Mouse (Mus musculus) small intestine, adult 2 months (tissue): ENCODE data around the gene Slc4a3.

Experiments
- CTCF ChIP-seq: fragments of 200-500 bp; IDR thresholded peaks from 2 replicates; pipeline ENCODE4 v1.5.1; 2012; ENCODE audit warnings: low read depth, mild to moderate bottlenecking, control low read depth, inconsistent platforms, low read length, moderate library complexity, mixed read lengths; ENCODE audit not compliant: insufficient replicate concordance, insufficient read length; ENCODE audit errors: extremely low read depth
- POLR2A ChIP-seq: fragments of 200-500 bp; IDR thresholded peaks from 2 replicates; pipeline ENCODE4 v1.6.1; 2012; ENCODE audit warnings: low read depth, mild to moderate bottlenecking, control low read depth, inconsistent platforms, low read length, moderate library complexity

DNA sequence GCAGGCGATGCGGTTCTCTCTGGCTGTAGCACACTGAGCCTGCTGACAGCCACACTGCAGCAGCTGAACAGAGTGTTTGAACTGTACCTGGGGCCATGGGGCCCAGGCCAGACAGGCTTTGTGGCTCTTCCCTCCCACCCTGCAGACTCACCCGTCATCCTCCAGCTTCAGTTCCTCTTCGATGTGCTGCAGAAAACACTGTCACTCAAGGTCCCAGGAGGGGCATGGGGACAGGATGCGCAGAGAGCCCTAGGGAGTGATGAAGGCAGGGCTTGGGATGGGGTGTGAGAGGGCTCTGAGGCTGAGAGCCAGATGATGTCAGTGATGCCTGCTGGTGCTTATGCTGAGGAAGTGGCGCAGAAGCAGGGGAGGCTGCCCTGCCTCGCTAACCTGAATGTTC is 21.4 kb upstream of the Slc4a3 start:
- TF ChIP-seq POLR2A (no peak), CTCF (no peak)
